Mouse (Mus musculus) forebrain, postnatal 0 days (tissue): Measurements from ENCODE around the gene Ufd1. TPM values are rescaled to one million over a fixed set of nuclear protein-coding genes. Genes with fewer than 3 reads are reported as not detected.

Source experiments
- ATAC-seq: fragments of 200-750 bp; cut with Nextera tagmentation; 2 replicates; pipeline ENCODE4 v1.8.0; 2017; ENCODE audit warnings: mild to moderate bottlenecking, moderate library complexity
- DNase-seq: peaks from one replicate; pipeline ENCODE4 v3.0.0-alpha.2; 2015
- H3K27ac ChIP-seq: fragments of 300-500 bp; sonication (generic); 2 replicates; pipeline ENCODE4 v1.5.1; 2014; ENCODE audit warnings: low read depth, mild to moderate bottlenecking, antibody characterized with exemption, low read length, moderate library complexity, mixed read lengths
- H3K27me3 ChIP-seq: fragments of 300-500 bp; sonication (generic); 2 replicates; pipeline ENCODE4 v1.6.1; 2014; ENCODE audit warnings: mild to moderate bottlenecking, low read length, mixed read lengths; ENCODE audit not compliant: insufficient read depth
- H3K36me3 ChIP-seq: fragments of 300-500 bp; sonication (generic); 2 replicates; pipeline ENCODE4 v1.6.1; 2014; ENCODE audit warnings: mild to moderate bottlenecking, moderate library complexity; ENCODE audit not compliant: insufficient read depth
- H3K4me1 ChIP-seq: fragments of 300-500 bp; sonication (generic); 2 replicates; pipeline ENCODE4 v1.6.1; 2014; ENCODE audit warnings: antibody characterized with exemption; ENCODE audit not compliant: insufficient read depth
- H3K4me2 ChIP-seq: fragments of 300-500 bp; sonication (generic); 2 replicates; pipeline ENCODE4 v1.6.1; 2014; ENCODE audit warnings: low read depth, mild to moderate bottlenecking, moderate library complexity
- H3K4me3 ChIP-seq: fragments of 300-500 bp; sonication (generic); 2 replicates; pipeline ENCODE4 v1.5.1; 2014; ENCODE audit warnings: low read depth, low read length, mixed read lengths
- H3K9ac ChIP-seq: fragments of 300-500 bp; sonication (generic); 2 replicates; pipeline ENCODE4 v1.6.1; 2014; ENCODE audit warnings: mild to moderate bottlenecking
- H3K9me3 ChIP-seq: fragments of 300-500 bp; sonication (generic); 2 replicates; pipeline ENCODE4 v1.6.1; 2016; ENCODE audit warnings: low read length
- CTCF ChIP-seq: sonication (generic); IDR thresholded peaks from 2 replicates; pipeline ENCODE4 v1.5.1; 2016; ENCODE audit warnings: antibody characterized with exemption, control low read depth, low read depth
- WGBS: fragments of 180-500 bp; shearing (Covaris S2); extraction: QIAGEN DNeasy Blood & Tissue Kit; methylation state at CpG from one replicate; pipeline ENCODE4 v1.1.7; 2014; 5-methylcytosine and 5-hydroxymethylcytosine counted together
- polyA plus RNA-seq: library from polyadenylated mRNA; unstranded; fragments of >200 nt; fragmentation: Nextera tagmentation; extraction: Ambion mirVana; gene quantifications from 2 replicates; pipeline ENCODE4 v1.2.1, GENCODE M21; 2015
- total RNA-seq: library from RNA; depleted of rRNA; stranded (reverse); fragments of >200 nt; gene quantifications from 2 replicates; pipeline ENCODE4 v1.2.3, GENCODE M21; 2014; rRNA removed

The Ufd1 gene
- total and polyA plus RNA-seq, 2 experiments from 2014 or later = 73.9 to 134 TPM

GRCm38 (mm10) chr16:18876091-18876441 is 64.5 kb downstream of the Ufd1 start:
- ATAC-seq (no peak), DNase-seq (no peak)
- no peaks in the 10 kb centered on the region for H3K27me3 ChIP-seq
- peak overlapping the region; percentile 75 for H3K4me2 ChIP-seq
- no peak for TF ChIP-seq CTCF
- no peaks in the 10 kb centered on the region; the same call in 1 of the 2 replicates for H3K4me1 ChIP-seq
- H3K9me3 ChIP-seq = no peaks in the 10 kb centered on the region
- WGBS = under 1% methylated on average over 17 of the region's 17 CpGs
- peak overlapping the region; percentile 98 for H3K27ac ChIP-seq
- peak overlapping the region; percentile 91 for H3K9ac ChIP-seq
- H3K36me3 ChIP-seq = peaks cover 28% of the 10 kb centered on the region
- H3K4me3 ChIP-seq = peak overlapping the region; percentile 96

- peaks cover 22% of the 10 kb centered on the region for H3K36me3 ChIP-seq
- H3K27me3 ChIP-seq = no peaks in the 10 kb centered on the region
- no peaks in the 10 kb centered on the region; the same call in 1 of the 2 replicates for H3K4me1 ChIP-seq
- WGBS = under 1% methylated on average over 90 of the region's 93 CpGs
- H3K4me2 ChIP-seq = peak within 1 kb of the TSS; percentile 75
- peak; percentile 25; the same call in 1 of the 2 replicates for TF ChIP-seq CTCF
- peak within 1 kb of the TSS; percentile 96 for H3K4me3 ChIP-seq
- H3K9me3 ChIP-seq = no peaks in the 10 kb centered on the region
- ATAC-seq = peak; percentile 84
- peak within 1 kb of the TSS; percentile 91 for H3K9ac ChIP-seq
- DNase-seq = peak; percentile 93
- peak within 1 kb of the TSS; percentile 98 for H3K27ac ChIP-seq
Measured at GRCm38 (mm10) chr16:18876442-18877308, 65.1 kb downstream of the Ufd1 start, which contains the start of the genes Mrpl40 and Hira. Mrpl40 (minus strand) TSS chr16:18876862. Hira (plus strand) TSS chr16:18877037.

GRCm38 (mm10) chr16:18877386-18878090 is 66.0 kb downstream of the Ufd1 start:
- peak overlapping the region; percentile 98 for H3K27ac ChIP-seq
- no peaks in the 10 kb centered on the region; the same call in 1 of the 2 replicates for H3K4me1 ChIP-seq
- peak overlapping the region; percentile 75 for H3K4me2 ChIP-seq
- H3K9ac ChIP-seq = peak overlapping the region; percentile 91
- under 1% methylated on average over 41 of the region's 43 CpGs for WGBS
- DNase-seq (no peak), ATAC-seq (peak; percentile 28)
- no peaks in the 10 kb centered on the region for H3K27me3 ChIP-seq
- TF ChIP-seq CTCF = peak; percentile 68
- H3K4me3 ChIP-seq = peak overlapping the region; percentile 96
- H3K36me3 ChIP-seq = peaks cover 14% of the 10 kb centered on the region
- H3K9me3 ChIP-seq = no peaks in the 10 kb centered on the region

GRCm38 (mm10) chr16:18878091-18878720 is 66.6 kb downstream of the Ufd1 start:
- no peaks in the 10 kb centered on the region for H3K27me3 ChIP-seq
- H3K4me2 ChIP-seq = peak overlapping the region; percentile 75
- peak overlapping the region; percentile 98 for H3K27ac ChIP-seq
- H3K9ac ChIP-seq = peak overlapping the region; percentile 91
- H3K36me3 ChIP-seq = peaks cover 8% of the 10 kb centered on the region; the same call in 1 of the 2 replicates
- TF ChIP-seq CTCF = no peak; the same call in 1 of the 2 replicates
- H3K9me3 ChIP-seq = no peaks in the 10 kb centered on the region
- H3K4me1 ChIP-seq = no peaks in the 10 kb centered on the region; the same call in 1 of the 2 replicates
- ATAC-seq = peak; percentile 5
- H3K4me3 ChIP-seq = peak overlapping the region; percentile 96
- 21% methylated on average over 20 of the region's 20 CpGs for WGBS
- DNase-seq = peak; percentile 76

- Histone ChIP-seq H3K4me2 (no peak overlapping the region), H3K27me3 (no peaks in the 10 kb centered on the region), H3K4me1 (no peaks in the 10 kb centered on the region; the same call in 1 of the 2 replicates), H3K9ac (no peak overlapping the region), H3K9me3 (no peaks in the 10 kb centered on the region), H3K4me3 (no peak overlapping the region), H3K36me3 (0 out of 2 replicates have a peak, but pooled peaks cover 7% of the 10 kb centered on the region), H3K27ac (no peak overlapping the region)
- ATAC-seq = no peak
- no peak for TF ChIP-seq CTCF
- no peak for DNase-seq
Measured at GRCm38 (mm10) chr16:18884044-18884443, 72.5 kb downstream of the Ufd1 start.

Other genes with a start within 250 kb of the Ufd1 start
- gene Tbx1, start 221.1 kb upstream of the Ufd1 start, total RNA-seq = 0.71 and 1.2 TPM in 2 replicates
- gene Tbx1, start 221.1 kb upstream of the Ufd1 start, polyA plus RNA-seq = 0.70 and 0.90 TPM in 2 replicates
- gene Gp1bb, start 189.4 kb upstream of the Ufd1 start, total RNA-seq = 34.1 and 34.2 TPM in 2 replicates
- gene Gp1bb, start 189.4 kb upstream of the Ufd1 start, polyA plus RNA-seq = 9.4 and 11.4 TPM in 2 replicates
- gene Gm49601, start 185.4 kb upstream of the Ufd1 start, total RNA-seq = 32.7 and 33.4 TPM in 2 replicates
- gene Gm49601, start 185.4 kb upstream of the Ufd1 start, polyA plus RNA-seq = 3.6 and 4.9 TPM in 2 replicates
- gene Sept5, start 181.8 kb upstream of the Ufd1 start, total RNA-seq = 372 and 373 TPM in 2 replicates
- gene Sept5, start 181.8 kb upstream of the Ufd1 start, polyA plus RNA-seq = 265 and 267 TPM in 2 replicates
- 153 and 182 TPM in 2 replicates for gene Cldn5, start 34.9 kb upstream of the Ufd1 start, total RNA-seq
- gene Cldn5, start 34.9 kb upstream of the Ufd1 start, polyA plus RNA-seq = 126 and 137 TPM in 2 replicates
- gene Cdc45, start 208 bp downstream of the Ufd1 start, total RNA-seq = 7.0 and 11.7 TPM in 2 replicates
- 5.5 and 6.4 TPM in 2 replicates for gene Cdc45, start 208 bp downstream of the Ufd1 start, polyA plus RNA-seq
- 21.2 and 25.6 TPM in 2 replicates for gene 2510002D24Rik, start 24.8 kb downstream of the Ufd1 start, total RNA-seq
- 16.9 and 44.1 TPM in 2 replicates for gene 2510002D24Rik, start 24.8 kb downstream of the Ufd1 start, polyA plus RNA-seq
- gene Gm28539, start 24.8 kb downstream of the Ufd1 start, total RNA-seq = not detected in 2 replicates
- gene Gm28539, start 24.8 kb downstream of the Ufd1 start, polyA plus RNA-seq = not detected in 2 replicates
- gene Mrpl40, start 65.1 kb downstream of the Ufd1 start, total RNA-seq = 35.8 and 42.2 TPM in 2 replicates
- gene Mrpl40, start 65.1 kb downstream of the Ufd1 start, polyA plus RNA-seq = 75.8 and 77.0 TPM in 2 replicates
- gene Hira, start 65.3 kb downstream of the Ufd1 start, total RNA-seq = 62.9 and 64.1 TPM in 2 replicates
- gene Hira, start 65.3 kb downstream of the Ufd1 start, polyA plus RNA-seq = 16.9 and 24.0 TPM in 2 replicates